Mouse (Mus musculus) kidney, adult 2 months (tissue): ENCODE results near the gene Galc. TPM values are rescaled to one million over a fixed set of nuclear protein-coding genes. Genes with fewer than 3 reads are reported as not detected.
A peak's percentile ranks its signal among the peaks of the same experiment; 100 is the strongest.

Experiments used
- DNase-seq: peaks from one replicate; pipeline ENCODE4 v3.0.0; 2021
- H3K27ac ChIP-seq: fragments of 200-500 bp; 2 replicates; pipeline ENCODE4 v1.5.1; 2012; ENCODE audit warnings: low read depth, low read length, control low read depth, inconsistent platforms; ENCODE audit not compliant: insufficient read depth
- H3K27me3 ChIP-seq: fragments of 200-500 bp; replicated peaks from 2 replicates; pipeline ENCODE4 v1.6.1; 2012; ENCODE audit warnings: mild to moderate bottlenecking, moderate library complexity, low read length, inconsistent platforms; ENCODE audit not compliant: control insufficient read depth, insufficient read depth
- H3K36me3 ChIP-seq: fragments of 200-500 bp; 2 replicates; pipeline ENCODE4 v1.6.1; 2012; ENCODE audit warnings: mild to moderate bottlenecking, moderate library complexity, low read length, inconsistent platforms; ENCODE audit not compliant: control insufficient read depth, insufficient read depth
- H3K4me1 ChIP-seq: fragments of 200-500 bp; 2 replicates; pipeline ENCODE4 v1.6.1; 2011; ENCODE audit warnings: low read length; ENCODE audit not compliant: control insufficient read depth, insufficient read depth
- H3K4me3 ChIP-seq: fragments of 200-500 bp; 2 replicates; pipeline ENCODE4 v1.5.1; 2011; ENCODE audit warnings: mild to moderate bottlenecking, low read depth, low read length, control low read depth; ENCODE audit not compliant: insufficient read depth
- CTCF ChIP-seq: fragments of 200-500 bp; conservative IDR thresholded peaks from 2 replicates; pipeline ENCODE4 v1.5.1; 2011; ENCODE audit warnings: low read depth, mild to moderate bottlenecking, control low read depth, low read length, moderate library complexity, mixed read lengths; ENCODE audit not compliant: insufficient read depth, insufficient read length
- POLR2A ChIP-seq: fragments of 200-500 bp; IDR thresholded peaks from one replicate; pipeline ENCODE4 v1.6.1; 2011; ENCODE audit warnings: low read depth, low read length, control low read depth
- WGBS: fragments of 180-500 bp; shearing (Covaris S2); methylation state at CpG from one replicate; pipeline ENCODE4 v1.1.7; 2018; 5-methylcytosine and 5-hydroxymethylcytosine counted together
- polyA plus RNA-seq: library from polyadenylated mRNA; depleted of rRNA; stranded (reverse); fragments of >200 nt; gene quantifications from 2 replicates; pipeline ENCODE4 v1.2.3, GENCODE M21; 2012

Galc gene
- polyA plus RNA-seq, 1 experiment, result 66.8 TPM

DNA sequence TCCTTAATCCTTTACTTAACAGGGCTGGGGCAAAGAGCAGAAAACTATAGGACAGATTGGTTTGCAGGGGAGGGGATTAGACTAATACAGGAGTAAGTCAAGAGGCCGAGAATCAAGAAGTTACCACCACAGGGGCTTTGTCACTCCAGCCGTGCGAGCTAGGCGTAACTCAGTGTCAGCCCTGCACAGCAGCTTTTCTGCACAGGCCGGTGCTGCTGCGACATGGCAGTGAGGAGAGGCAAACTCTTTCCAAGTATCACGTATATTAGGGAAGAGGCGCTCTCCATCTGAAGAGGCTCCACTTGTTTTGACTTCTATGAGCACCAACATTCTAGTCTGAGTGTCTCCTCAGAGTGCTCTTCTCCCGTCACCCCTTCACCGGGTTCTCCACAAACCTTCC, 51.2 kb downstream of the Galc start:
- no peak for DNase-seq
- Histone ChIP-seq H3K27me3 (no peaks in the 10 kb centered on the region), H3K36me3 (no peaks in the 10 kb centered on the region; the same call in none of the 2 replicates), H3K4me3 (no peak overlapping the region), H3K27ac (no peak overlapping the region), H3K4me1 (no peaks in the 10 kb centered on the region)
- WGBS, result 90% methylated on average over 10 of the region's 10 CpGs
- TF ChIP-seq POLR2A (no peak), CTCF (no peak)

DNA sequence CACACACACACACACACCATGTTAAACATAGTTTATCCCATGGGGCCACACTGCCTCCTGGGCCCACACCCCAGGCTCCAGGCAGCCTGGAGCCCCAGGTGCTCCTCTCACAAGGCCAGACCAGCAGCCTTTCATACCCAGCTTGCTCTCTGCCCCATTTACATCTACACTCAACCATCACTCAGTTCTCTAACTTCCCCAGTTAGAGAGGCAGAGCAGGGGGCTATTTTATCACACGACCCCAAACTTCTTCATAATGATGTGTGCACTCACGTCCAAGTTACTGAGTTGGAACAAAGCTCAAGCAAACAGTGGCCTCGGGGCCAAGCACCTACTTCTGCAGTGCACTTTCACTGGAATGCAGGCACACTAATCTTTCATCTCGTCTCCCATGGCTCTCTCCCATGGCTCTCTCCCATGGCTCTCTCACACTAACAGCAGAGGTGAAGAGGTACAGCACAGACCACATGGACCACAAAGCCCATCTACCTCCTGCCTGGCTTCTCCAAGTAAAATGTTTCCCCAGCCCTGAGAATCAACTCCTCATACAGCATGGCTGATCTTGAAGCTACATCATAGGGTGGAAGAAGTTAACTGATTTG, 53.7 kb downstream of the Galc start:
- DNase-seq, result no peak
- H3K27ac ChIP-seq, result no peak overlapping the region
- TF ChIP-seq CTCF, result no peak
- TF ChIP-seq POLR2A, result no peak
- no peaks in the 10 kb centered on the region for H3K4me1 ChIP-seq
- 53% methylated on average over 4 of the region's 4 CpGs for WGBS
- H3K4me3 ChIP-seq, result no peak overlapping the region
- no peaks in the 10 kb centered on the region; the same call in none of the 2 replicates for H3K36me3 ChIP-seq
- H3K27me3 ChIP-seq, result no peaks in the 10 kb centered on the region

DNA sequence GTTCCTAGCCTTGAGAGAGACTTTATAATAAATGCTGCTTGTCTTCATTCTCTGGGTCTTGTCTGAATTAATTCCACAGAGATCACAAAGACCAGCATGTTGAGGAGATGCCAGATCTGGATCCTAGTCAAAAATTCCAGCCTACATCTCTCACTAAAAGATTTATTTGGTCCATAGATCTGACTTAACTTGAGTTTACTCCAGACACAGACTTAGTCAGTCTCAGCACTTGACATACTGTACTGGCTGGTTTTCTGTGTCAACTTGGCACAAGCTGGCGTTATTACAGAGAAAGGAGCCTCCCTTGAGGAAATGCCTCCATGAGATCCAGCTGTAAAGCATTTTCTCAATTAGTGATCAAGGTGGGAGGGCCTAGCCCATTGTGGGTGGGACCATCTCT, 61.9 kb downstream of the Galc start:
- no peaks in the 10 kb centered on the region for H3K4me1 ChIP-seq
- no peak overlapping the region for H3K4me3 ChIP-seq
- H3K36me3 ChIP-seq, result no peaks in the 10 kb centered on the region
- no peak for DNase-seq
- H3K27ac ChIP-seq, result no peak overlapping the region
- H3K27me3 ChIP-seq, result no peaks in the 10 kb centered on the region
- TF ChIP-seq POLR2A (no peak), CTCF (no peak)
- 42% methylated on average over 1 of the region's 1 CpGs for WGBS

DNA sequence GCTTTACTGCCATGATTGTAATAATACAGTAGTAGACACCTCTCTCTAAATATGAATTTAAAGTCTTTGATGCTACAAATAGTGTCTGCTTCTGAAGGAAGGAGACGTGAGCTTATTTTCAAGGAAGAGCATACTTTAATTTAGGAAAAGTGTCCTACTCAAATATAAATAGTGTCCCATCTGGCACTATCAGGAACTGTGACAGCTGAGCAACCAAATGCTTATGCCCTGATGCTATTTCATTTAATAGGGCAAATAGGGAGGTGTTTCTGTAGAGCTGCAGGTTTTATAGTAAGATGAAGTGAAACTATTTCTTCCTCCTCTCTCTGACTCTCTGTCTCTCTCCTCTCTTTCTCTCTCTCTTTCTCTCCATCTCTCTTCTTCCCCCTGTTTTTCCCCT, 69.1 kb downstream of the Galc start:
- Histone ChIP-seq H3K27me3 (no peaks in the 10 kb centered on the region), H3K4me3 (no peak overlapping the region), H3K27ac (no peak overlapping the region), H3K4me1 (no peaks in the 10 kb centered on the region), H3K36me3 (no peaks in the 10 kb centered on the region)
- no peak for TF ChIP-seq CTCF
- TF ChIP-seq POLR2A, result no peak
- DNase-seq, result no peak
- 90% methylated on average over 1 of the region's 1 CpGs for WGBS

DNA sequence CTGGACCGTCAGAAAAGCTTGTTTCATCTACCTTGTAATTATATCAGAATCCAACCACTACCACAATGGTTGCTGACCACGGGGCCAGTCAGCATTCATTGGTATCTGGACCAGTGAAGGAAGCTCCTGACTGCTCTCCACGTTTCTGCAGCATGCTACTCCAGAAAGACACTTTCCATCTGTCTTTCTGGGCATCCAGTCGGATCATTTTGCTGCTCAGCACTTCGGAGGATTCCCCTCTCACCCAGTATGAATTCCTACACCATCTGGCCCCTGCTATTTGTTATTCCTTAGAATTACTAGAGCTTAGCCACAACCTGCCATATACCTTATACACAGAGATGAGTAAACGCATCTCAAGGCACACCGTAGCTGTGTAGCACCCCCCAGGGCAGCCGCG, 70.2 kb downstream of the Galc start:
- no peaks in the 10 kb centered on the region for H3K4me1 ChIP-seq
- no peak overlapping the region for H3K27ac ChIP-seq
- 75% methylated on average over 9 of the region's 9 CpGs for WGBS
- no peak overlapping the region for H3K4me3 ChIP-seq
- TF ChIP-seq CTCF, result no peak
- no peaks in the 10 kb centered on the region for H3K36me3 ChIP-seq
- no peaks in the 10 kb centered on the region for H3K27me3 ChIP-seq
- no peak for DNase-seq

DNA sequence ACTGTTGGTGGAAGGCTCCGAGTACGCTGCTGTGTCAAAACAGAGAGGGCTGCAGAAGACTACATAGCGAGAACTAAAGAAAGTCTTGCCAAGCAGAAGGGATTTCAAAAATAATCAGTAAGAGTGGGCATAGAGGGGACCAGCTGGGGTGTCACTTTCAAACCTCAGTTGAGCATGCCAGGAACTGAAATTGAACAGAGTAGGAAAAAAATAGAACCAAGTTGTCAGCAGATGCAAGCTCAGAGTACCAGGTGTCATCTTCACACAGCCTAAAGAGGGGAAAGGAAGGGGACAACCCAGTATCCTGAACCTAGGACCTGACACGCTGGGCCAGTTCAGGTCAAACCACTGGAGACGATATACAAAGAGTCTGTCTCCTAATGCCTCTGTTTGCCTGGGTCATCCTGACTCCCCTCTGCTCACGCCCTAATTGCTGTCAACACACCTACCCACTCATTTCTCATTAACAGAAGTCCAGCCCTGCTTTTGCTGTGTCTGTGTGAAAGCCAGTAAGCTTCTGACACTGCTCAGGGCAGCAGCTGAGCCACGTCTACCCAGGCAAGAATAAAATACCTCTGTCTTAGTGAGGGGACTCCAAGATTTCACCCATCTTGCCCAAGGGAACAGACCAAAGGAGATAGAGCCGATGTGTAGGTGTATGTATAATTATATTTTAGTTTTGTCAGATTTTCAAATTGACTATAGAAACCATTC, 71.9 kb downstream of the Galc start:
- H3K27me3 ChIP-seq, result no peaks in the 10 kb centered on the region
- no peaks in the 10 kb centered on the region for H3K4me1 ChIP-seq
- no peak for TF ChIP-seq CTCF
- TF ChIP-seq POLR2A, result no peak
- no peak overlapping the region for H3K4me3 ChIP-seq
- no peak for DNase-seq
- H3K27ac ChIP-seq, result no peak overlapping the region
- WGBS, result 63% methylated on average over 8 of the region's 8 CpGs
- no peaks in the 10 kb centered on the region for H3K36me3 ChIP-seq

DNA sequence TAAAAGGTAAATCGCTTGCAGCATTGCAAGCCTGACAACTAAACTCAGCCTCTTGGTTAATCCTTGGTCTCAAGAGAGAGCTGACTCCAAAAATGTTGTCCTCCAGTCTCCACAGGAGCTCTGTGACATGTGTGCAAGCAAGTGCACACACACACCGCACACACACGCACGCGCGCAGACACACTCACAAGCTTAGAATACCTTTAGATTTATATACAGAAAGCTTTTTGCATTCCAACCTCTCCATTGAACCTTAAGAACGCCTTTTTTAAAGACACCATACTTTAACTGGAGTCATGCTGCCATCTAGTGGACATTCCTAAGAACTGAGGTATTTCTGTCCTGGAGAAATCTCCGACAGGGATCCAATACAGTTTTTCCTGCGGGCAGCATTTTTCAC, 77.5 kb downstream of the Galc start:
- no peaks in the 10 kb centered on the region; the same call in 1 of the 2 replicates for H3K27me3 ChIP-seq
- peak; percentile 54 for DNase-seq
- no peaks in the 10 kb centered on the region for H3K4me1 ChIP-seq
- TF ChIP-seq CTCF, result peak; percentile 19; the same call in 1 of the 2 replicates
- TF ChIP-seq POLR2A, result no peak
- no peak overlapping the region for H3K4me3 ChIP-seq
- H3K36me3 ChIP-seq, result no peaks in the 10 kb centered on the region
- WGBS, result 11% methylated on average over 9 of the region's 9 CpGs
- H3K27ac ChIP-seq, result no peak overlapping the region

DNA sequence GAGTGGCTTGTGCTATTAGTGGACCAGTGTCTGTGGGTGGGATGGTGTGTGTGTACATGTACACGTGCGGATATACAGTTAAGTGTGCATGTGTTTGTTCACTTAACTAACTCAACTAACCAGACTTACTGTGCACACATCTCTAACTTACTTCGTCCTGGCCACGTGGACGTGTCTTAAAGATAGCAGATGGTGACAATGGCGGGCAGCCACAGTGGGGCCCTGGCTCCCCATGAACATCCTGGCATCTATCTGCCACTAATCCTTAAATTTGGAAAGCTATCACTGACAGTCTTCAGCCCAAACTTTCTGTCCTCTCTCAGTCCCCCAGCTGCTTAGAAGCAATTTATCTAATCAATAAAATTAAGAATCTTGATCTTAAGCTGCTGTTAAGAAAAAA, 78.5 kb downstream of the Galc start:
- Histone ChIP-seq H3K36me3 (no peaks in the 10 kb centered on the region), H3K4me1 (no peaks in the 10 kb centered on the region), H3K27me3 (no peaks in the 10 kb centered on the region; the same call in 1 of the 2 replicates), H3K4me3 (no peak overlapping the region), H3K27ac (no peak overlapping the region)
- DNase-seq, result no peak
- 90% methylated on average over 6 of the region's 6 CpGs for WGBS
- no peak for TF ChIP-seq CTCF
- no peak for TF ChIP-seq POLR2A
